Mouse (Mus musculus) liver (tissue): ENCODE results near the gene Armh2.
A peak's percentile ranks its signal among the peaks of the same experiment; 100 is the strongest.

ENCODE experiments used
- DNase-seq: peaks from one replicate; pipeline ENCODE4 v3.0.0-alpha.2; 2020; ENCODE audit warnings: mixed read lengths

Gene Armh2

GRCm38 (mm10) chr13:24741028-24741427 is at the start of gene Armh2:
TSS of gene Armh2 (plus strand) at chr13:24741232.
- no peak for DNase-seq

GRCm38 (mm10) chr13:24693312-24693711 is 47.7 kb upstream of the Armh2 start:
- DNase-seq: no peak

DNA sequence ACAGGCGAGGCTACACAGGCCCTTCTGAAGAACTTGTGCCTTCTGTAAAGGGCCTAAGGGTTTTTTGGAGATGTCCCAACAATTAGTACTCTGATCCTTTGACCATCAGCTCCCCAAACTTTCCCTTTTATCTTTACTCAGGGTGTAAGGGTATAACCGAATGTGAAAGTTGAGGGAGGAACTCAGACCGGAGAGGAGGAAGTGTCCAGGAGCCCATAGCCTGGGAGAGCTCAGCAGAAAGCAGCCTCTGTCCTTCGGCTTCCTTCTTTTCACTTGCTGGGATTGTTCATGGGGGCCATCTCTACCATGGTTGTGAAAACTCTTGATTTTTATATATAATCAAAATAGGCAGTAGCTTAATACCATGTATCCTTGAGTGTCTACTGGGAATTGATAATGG is 42.3 kb upstream of the Armh2 start:
- DNase-seq: no peak

GRCm38 (mm10) chr13:24702128-24702527 is 38.9 kb upstream of the Armh2 start:
- no peak for DNase-seq

DNA sequence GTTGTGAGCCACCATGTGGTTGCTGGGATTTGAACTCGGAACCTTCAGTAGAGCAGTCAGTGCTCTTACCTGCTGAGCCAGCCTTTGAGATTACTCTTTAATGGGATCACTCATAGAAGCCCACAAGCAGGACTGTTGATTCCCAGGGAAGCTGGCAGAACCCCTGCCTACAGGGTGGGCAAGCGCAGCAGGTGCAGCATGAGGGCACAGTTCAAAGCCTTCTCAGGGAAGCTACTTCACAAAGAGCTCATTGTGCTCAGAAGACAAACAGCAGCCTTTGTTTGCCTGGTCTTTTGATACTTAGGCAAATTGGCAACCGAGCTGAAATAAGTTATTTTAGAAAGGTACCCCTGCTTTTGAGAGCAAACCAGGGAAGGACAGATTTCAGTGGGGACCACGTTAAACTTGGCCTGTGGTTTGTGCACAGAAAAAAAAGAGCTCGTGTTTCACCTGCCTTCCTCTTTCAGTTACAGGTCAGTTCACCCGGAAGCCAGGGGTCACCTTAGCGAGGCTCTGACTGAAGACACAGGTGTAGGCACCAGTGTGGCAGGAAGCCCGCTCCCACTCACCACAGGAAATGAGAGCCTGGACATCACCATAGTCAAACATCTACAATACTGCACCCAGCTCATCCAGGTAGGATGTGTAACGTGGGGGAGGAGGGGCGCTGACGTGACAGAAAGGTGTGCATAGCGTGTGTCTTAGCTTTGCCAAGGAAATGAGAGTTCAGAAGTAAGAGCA is 31.2 kb upstream of the Armh2 start:
- no peak for DNase-seq

- no peak for DNase-seq
Observed at GRCm38 (mm10) chr13:24710968-24711367, 30.1 kb upstream of the Armh2 start.

GRCm38 (mm10) chr13:24712581-24713130 is 28.4 kb upstream of the Armh2 start:
- no peak for DNase-seq

GRCm38 (mm10) chr13:24713434-24714000 is 27.5 kb upstream of the Armh2 start:
- DNase-seq: peak; percentile 81

GRCm38 (mm10) chr13:24714360-24714885 is 26.6 kb upstream of the Armh2 start:
- DNase-seq: no peak

- DNase-seq: no peak
Observed at GRCm38 (mm10) chr13:24715601-24716000, 25.4 kb upstream of the Armh2 start.

- no peak for DNase-seq
Observed at GRCm38 (mm10) chr13:24716441-24716840, 24.6 kb upstream of the Armh2 start.

DNA sequence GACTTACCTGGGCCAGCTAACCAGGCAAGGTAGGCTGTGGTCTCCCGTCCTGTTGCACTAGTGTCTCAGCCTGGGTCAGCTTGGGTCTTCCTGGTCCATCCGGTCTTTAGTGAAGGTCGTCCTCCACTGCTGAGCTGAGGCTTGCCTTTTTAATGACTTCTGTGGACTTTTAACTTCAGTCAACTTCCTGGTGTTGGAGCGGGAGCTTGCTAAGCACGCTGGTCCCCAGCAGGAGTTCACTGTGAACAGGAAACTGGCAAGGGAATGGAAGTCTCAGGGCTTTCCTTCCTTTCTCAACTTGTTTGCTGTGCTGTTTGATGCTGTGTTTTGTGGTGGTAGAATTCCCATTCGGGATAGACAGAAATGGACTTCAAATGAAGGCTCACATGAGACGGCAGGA is 23.4 kb upstream of the Armh2 start:
- no peak for DNase-seq

GRCm38 (mm10) chr13:24721502-24721901 is 19.5 kb upstream of the Armh2 start:
- DNase-seq: no peak

DNA sequence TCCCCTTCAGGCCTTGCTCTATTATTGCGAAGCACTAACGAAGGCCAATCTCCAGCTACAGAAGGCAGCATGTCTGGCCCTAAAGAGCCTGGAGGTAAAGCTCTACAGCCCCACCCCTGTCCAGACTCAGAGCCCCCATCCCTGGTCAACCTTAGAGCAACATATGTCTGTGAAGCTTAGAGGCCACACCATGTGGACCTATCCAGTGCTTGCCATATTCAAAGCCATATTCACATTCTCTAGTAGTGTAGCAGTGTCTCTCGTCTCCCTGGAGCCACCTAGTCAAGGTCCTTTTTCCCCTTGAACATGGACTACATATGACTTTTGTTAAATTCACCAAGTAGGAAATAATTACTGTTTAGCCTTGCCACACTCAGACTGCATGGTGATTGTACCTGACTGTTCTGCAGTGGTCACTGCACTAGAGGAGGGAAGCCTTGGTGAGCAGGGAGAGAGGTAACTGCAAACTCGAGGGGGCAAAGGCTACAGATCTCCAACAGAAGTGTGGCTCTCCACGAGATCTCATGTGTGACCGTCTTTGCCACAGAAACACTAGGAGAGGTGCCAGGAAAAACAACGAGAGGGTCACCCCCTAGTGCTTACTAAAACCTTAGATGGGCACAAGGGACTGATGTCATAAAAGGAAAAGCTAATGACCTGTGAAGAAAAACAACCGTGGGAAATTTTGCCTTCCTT is 17.2 kb upstream of the Armh2 start:
- no peak for DNase-seq

- no peak for DNase-seq
Observed at GRCm38 (mm10) chr13:24724395-24724759, 16.7 kb upstream of the Armh2 start.

DNA sequence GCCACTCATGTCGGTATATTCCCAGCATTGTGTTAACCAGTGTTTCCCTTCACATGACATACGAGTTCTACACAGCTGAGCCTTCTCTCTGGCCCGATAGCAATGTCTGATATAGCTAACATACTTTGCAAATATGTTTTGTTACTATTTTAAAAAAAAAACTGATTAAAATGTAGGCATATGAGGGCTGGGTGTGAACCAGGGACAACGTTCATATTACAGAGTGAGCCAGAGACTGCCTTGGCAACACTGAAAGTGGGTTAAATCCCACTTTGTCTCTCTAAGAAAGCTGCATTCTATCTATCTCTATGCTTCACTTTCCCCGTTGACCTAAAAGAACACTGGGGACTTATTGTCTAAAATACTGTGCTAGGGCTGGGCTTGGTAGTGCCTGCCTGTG is 11.9 kb upstream of the Armh2 start:
- no peak for DNase-seq

DNA sequence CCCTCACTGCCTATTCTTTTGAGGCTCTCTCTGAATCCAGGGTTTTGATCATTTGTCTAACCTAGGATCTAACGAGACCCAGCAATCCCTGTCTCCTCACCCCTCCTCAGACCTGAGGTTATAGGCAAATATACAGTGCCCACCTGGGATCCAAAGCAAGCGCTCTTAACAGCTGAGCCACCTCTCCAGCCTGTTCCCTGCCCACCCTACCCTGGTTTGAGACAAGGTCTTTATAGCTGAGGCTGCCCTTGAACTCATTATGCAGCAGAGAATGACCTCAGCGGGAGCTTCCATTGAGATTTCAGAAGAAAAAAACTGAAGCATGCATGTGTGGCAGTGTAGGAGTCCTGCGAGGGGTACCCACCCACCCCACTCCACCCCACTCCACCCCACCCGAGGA is 6.5 kb upstream of the Armh2 start:
- DNase-seq: no peak

- DNase-seq: no peak
Observed at GRCm38 (mm10) chr13:24735608-24736131, 5.4 kb upstream of the Armh2 start.

- no peak for DNase-seq
Observed at GRCm38 (mm10) chr13:24747823-24748222, 6.8 kb downstream of the Armh2 start.

- DNase-seq: no peak
Observed at GRCm38 (mm10) chr13:24750807-24751206, 9.8 kb downstream of the Armh2 start.

GRCm38 (mm10) chr13:24751396-24751795 is 10.4 kb downstream of the Armh2 start:
- no peak for DNase-seq

DNA sequence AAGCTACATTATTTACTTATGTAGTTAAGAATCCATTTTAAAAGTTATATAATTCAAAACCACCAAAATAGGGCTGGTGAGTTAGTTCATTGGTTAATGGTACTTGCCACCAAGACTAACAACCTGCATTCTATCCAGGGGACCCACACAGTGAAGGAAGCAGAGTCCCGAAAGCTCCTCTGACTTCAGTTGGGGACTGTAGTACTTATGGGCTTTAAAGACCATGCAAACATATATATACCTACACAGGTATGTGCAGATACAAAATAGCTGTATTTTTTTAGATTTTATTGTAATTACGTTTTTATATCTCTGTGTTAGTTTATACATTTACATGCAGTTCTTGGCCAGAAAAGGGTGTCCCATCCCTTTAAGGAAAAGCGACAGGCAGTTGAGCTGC is 15.7 kb downstream of the Armh2 start:
- no peak for DNase-seq

DNA sequence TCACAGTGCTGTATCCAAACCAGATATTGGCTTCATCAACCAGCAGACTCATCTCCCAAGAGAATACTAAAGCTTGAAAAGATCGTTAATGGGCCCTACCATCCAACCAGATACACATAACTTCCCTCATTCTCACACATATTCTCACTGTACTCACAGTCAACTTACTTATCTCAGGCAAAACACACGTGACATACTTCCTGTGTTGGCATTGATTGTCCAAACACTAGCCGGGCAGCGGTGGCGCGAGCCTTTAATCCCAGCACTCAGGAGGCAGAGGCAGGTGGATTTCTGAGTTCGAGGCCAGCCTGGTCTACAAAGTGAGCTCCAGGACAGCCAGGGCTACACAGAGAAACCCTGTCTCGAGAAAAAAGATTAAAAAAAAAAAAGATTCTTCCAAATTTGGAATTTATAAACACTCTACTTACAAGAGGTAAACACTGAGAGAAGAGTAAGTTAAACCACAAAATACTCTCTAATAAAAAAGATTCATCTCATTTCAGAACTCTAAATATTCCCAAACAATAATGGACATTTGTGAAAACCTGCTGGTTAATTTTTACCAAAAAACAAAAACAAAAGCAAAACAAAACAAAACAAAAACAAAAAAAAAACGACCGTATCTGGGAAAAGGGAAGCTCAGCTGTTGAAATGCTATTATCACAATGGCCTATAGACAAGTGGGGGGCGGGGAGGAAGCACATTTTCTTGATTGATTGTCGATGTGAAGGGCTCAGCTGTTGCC is 17.0 kb downstream of the Armh2 start:
- no peak for DNase-seq
